Mouse (Mus musculus): ENCODE results near the gene Hspa1b. TPM values are rescaled to one million over a fixed set of nuclear protein-coding genes. Genes with fewer than 3 reads are reported as not detected.
"Not testable (repeated sequence)": the region's sequence is repeated elsewhere in the genome, so short reads cannot be mapped to it uniquely, and the experiment has no call there.

Hspa1b gene
- polyA plus RNA-seq, 1 experiment, result not detected

- WGBS, result under 1% methylated on average over 83 of the region's 83 CpGs
- TF ChIP-seq POLR2A (IDR thresholded peaks at IDR 0.05; ENCODE audit: insufficient read depth, low read depth, low read length) (peak; percentile 54), CTCF (IDR thresholded peaks at IDR 0.05; ENCODE audit: insufficient read depth, low read depth, low read length) (no peak)
- peaks cover 10% of the 10 kb centered on the region for H3K4me1 ChIP-seq (ENCODE audit: control insufficient read depth, insufficient read depth, low read length)
- H3K27ac ChIP-seq (ENCODE audit: insufficient read depth, low read depth, low read length), result peak within 1 kb of the TSS; percentile 59
- H3K4me3 ChIP-seq (ENCODE audit: insufficient read depth, low read depth, low read length), result peak within 1 kb of the TSS; percentile 84
These were observed 41.8 kb upstream of the Hspa1b start, which contains the start of gene Vars for GRCm38 (mm10) chr17:35000717-35001451. Vars (plus strand) TSS chr17:35000987.

DNA sequence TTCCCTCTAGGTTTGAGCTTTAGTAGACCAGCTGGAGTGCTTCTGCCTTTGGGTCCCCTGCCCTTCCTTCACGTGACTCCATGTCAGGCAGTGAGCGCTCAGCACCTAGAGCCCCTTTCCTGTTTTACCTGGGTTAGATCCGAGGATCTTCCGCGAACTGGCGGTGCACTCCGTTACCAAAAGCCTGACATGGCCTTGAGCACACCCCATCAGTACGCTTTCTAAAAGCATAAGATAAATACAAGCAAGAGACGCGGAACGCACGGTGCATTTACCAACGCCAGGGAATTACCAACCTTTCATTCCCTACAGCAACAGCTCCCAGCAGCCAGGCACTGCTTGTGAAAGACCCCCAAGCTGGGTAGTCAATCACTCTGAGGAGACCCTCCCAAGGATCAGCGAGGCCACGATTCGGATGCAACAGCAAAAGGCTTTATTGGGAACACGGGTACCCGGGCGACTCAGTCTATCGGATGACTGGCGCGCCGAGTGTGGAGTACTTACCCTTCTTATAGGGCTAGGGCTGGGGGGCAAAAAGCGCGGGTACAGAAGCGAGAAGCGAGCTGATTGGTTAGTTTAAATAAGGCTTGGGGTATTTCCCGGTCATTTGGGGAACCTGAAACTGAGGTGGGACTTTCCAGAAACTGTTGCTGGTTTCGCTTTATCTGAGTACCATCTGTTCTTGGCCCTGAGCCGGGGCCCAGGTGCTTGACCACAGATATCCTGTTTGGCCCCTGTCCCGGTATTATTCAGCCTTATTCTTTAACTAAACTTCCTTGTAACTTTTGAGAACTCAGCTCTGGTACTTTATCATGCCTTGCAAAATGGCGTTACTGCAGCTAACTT, 41.1 kb upstream of the Hspa1b start:
- Histone ChIP-seq H3K4me1 (ENCODE audit: control insufficient read depth, insufficient read depth, low read length) (peaks cover 10% of the 10 kb centered on the region), H3K4me3 (ENCODE audit: insufficient read depth, low read depth, low read length) (peak overlapping the region; percentile 84)
- WGBS, result 18% methylated on average over 30 of the region's 32 CpGs
- H3K27ac ChIP-seq (ENCODE audit: insufficient read depth, low read depth, low read length), result not testable (repeated sequence)

GRCm38 (mm10) chr17:34998526-34999430, 39.7 kb upstream of the Hspa1b start:
- 91% methylated on average over 15 of the region's 15 CpGs for WGBS
- peaks cover 10% of the 10 kb centered on the region for H3K4me1 ChIP-seq (ENCODE audit: control insufficient read depth, insufficient read depth, low read length)
- no peak overlapping the region for H3K27ac ChIP-seq (ENCODE audit: insufficient read depth, low read depth, low read length)
- TF ChIP-seq CTCF (IDR thresholded peaks at IDR 0.05; ENCODE audit: insufficient read depth, low read depth, low read length), result no peak
- TF ChIP-seq POLR2A (IDR thresholded peaks at IDR 0.05; ENCODE audit: insufficient read depth, low read depth, low read length), result no peak
- no peak overlapping the region for H3K4me3 ChIP-seq (ENCODE audit: insufficient read depth, low read depth, low read length)

DNA sequence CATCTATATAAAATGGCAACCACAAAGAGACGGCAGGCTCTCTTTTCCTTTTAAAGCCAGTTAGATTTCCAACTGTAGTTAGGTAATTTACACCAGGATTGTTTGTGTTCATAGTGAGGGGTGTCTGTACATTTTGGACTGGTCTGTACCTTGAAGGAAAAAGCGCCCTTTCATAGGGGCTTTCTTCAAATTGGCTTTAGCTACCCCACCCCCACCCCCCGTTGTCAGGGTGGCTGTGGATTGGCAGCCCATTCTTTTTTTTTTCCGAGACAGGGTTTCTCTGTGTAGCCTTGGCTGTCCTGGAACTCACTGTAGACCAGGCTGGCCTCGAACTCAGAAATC, 38.1 kb upstream of the Hspa1b start:
- Histone ChIP-seq H3K27ac (ENCODE audit: insufficient read depth, low read depth, low read length) (no peak overlapping the region), H3K4me1 (ENCODE audit: control insufficient read depth, insufficient read depth, low read length) (peaks cover 4% of the 10 kb centered on the region), H3K4me3 (ENCODE audit: insufficient read depth, low read depth, low read length) (no peak overlapping the region)
- no peak for TF ChIP-seq CTCF (IDR thresholded peaks at IDR 0.05; ENCODE audit: insufficient read depth, low read depth, low read length)
- no peak for TF ChIP-seq POLR2A (IDR thresholded peaks at IDR 0.05; ENCODE audit: insufficient read depth, low read depth, low read length)
- WGBS, result 89% methylated on average over 5 of the region's 5 CpGs

DNA sequence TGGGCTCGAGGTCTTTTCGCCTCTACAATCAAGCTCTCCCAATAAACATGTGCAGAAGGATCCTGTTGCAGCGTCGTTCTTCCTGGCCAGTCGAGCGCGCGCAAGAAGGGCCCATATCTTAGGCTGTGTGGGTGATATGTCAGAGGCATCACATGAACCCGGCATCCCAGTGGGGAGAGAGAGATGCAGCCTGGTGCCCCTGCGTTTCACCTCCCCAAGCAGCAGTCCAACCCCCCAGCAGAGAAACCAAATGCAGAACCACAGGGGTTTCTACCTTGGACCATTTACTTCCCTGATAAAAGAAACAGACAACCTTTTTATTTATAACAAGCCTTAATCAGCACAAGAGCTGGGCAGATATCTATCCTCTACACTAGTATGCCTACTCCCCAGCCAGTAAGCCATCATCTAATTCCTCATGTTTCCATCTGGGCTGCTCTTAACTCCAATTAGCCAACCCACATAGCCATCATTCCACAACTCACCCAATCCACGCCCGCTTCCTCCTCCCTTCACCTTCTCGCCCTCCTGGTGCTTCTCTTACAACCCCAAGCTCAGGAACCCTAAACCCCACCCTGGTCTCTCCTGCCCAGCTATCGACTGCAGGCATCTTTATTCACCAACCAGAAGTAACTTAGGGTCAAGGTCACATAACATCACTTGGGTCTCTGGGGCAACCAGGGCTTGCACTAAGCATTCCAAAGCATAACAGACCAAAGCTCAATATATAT, 37.5 kb upstream of the Hspa1b start:
- no peak overlapping the region for H3K27ac ChIP-seq (ENCODE audit: insufficient read depth, low read depth, low read length)
- TF ChIP-seq CTCF (IDR thresholded peaks at IDR 0.05; ENCODE audit: insufficient read depth, low read depth, low read length) (no peak), POLR2A (IDR thresholded peaks at IDR 0.05; ENCODE audit: insufficient read depth, low read depth, low read length) (no peak)
- 92% methylated on average over 13 of the region's 14 CpGs for WGBS
- no peak overlapping the region for H3K4me3 ChIP-seq (ENCODE audit: insufficient read depth, low read depth, low read length)
- H3K4me1 ChIP-seq (ENCODE audit: control insufficient read depth, insufficient read depth, low read length), result peaks cover 4% of the 10 kb centered on the region

DNA sequence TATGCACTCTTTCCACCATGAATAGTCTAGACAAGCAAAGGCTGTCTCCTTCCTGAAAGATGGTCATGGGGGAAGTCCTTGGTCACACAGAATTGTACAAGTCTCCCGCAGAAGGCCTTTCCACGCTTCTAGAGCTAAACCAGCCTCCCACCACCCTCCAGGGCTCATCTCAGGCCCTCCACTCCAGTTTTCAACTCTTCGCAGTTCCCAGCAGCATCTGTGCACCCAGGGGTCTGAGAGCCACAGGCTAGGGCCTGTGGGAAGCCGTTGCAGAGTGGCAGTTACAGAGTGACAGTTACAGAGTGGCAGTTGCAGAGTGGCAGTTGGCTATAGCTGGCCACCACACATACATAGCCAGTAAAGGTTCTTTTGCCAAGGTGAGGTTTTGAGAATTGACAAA, 36.9 kb upstream of the Hspa1b start:
- not testable (repeated sequence) for H3K4me1 ChIP-seq (ENCODE audit: control insufficient read depth, insufficient read depth, low read length); H3K4me3 ChIP-seq (ENCODE audit: insufficient read depth, low read depth, low read length); H3K27ac ChIP-seq (ENCODE audit: insufficient read depth, low read depth, low read length)
- 99% methylated on average over 4 of the region's 4 CpGs for WGBS

DNA sequence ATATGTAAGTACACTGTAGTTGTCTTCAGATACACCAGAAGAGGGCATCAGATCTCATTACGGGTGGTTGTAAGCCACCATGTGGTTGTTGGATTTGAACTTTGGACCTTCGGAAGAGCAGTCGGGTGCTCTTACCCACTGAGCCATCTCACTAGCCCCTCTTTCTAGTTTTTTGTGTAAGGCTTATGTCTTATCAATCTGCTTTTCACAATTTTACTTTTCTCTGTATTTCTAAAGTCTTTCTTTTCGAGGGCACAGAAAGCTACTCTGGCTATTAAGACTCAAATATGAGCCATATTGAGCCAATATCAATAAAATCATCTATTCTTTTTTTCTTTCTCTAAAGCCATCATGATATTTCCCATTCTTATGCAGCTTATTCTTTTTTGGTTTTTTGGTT, 36.2 kb upstream of the Hspa1b start:
- not testable (repeated sequence) for H3K27ac ChIP-seq (ENCODE audit: insufficient read depth, low read depth, low read length); H3K4me1 ChIP-seq (ENCODE audit: control insufficient read depth, insufficient read depth, low read length); H3K4me3 ChIP-seq (ENCODE audit: insufficient read depth, low read depth, low read length)
- 90% methylated on average over 4 of the region's 4 CpGs for WGBS

DNA sequence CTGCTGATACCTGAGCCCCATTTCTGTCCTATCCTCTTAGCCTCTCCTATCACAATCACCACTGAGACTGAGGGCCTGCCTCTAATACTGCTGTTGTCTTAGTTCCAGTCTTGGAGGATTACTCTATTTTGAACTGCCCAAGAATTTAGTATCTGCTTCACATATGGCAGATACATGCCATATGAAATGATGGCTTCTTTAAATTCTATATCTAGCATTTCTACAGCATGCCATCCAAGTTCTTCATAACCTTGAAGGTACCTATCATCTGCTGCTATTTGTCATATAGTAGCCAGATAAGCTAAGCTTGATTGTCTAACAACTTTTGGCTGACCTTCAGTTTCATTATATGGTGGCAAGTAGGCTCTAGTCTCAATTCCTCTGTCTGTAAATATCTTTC, 35.7 kb upstream of the Hspa1b start:
- no peak overlapping the region for H3K4me3 ChIP-seq (ENCODE audit: insufficient read depth, low read depth, low read length)
- 0 out of 2 replicates have a peak, but pooled peaks cover under 1% of the 10 kb centered on the region for H3K4me1 ChIP-seq (ENCODE audit: control insufficient read depth, insufficient read depth, low read length)
- TF ChIP-seq CTCF (IDR thresholded peaks at IDR 0.05; ENCODE audit: insufficient read depth, low read depth, low read length) (no peak), POLR2A (IDR thresholded peaks at IDR 0.05; ENCODE audit: insufficient read depth, low read depth, low read length) (no peak)
- H3K27ac ChIP-seq (ENCODE audit: insufficient read depth, low read depth, low read length), result no peak overlapping the region

All from olfactory bulb, adult 2 months (tissue).